Mouse (Mus musculus) layer of hippocampus, postnatal 10 days (tissue): ENCODE data around the gene Me3. TPM values are rescaled to one million over a fixed set of nuclear protein-coding genes. Genes with fewer than 3 reads are reported as not detected.
A peak's percentile ranks its signal among the peaks of the same experiment; 100 is the strongest.

Experiments used
- DNase-seq, 2 experiments: peaks; one replicate each; pipeline ENCODE4 v3.0.0; 2021; ENCODE audit warnings: low spot score in 2 of 2
- total RNA-seq, 2 experiments: library from RNA; stranded (reverse); gene quantifications; 2 replicates each; pipeline ENCODE4 v1.2.3; 2021

Gene Me3
- total RNA-seq, 2 experiments from 2014 or later = 66.2 to 66.8 TPM

GRCm38 (mm10) chr7:89809400-89809799 is 177.2 kb downstream of the Me3 start:
- DNase-seq = no peak

GRCm38 (mm10) chr7:89828436-89829065 is 196.4 kb downstream of the Me3 start:
- no peak for DNase-seq

GRCm38 (mm10) chr7:89829201-89829600 is 197.0 kb downstream of the Me3 start:
- DNase-seq = no peak

GRCm38 (mm10) chr7:89833521-89833920 is 201.3 kb downstream of the Me3 start:
- no peak for DNase-seq

GRCm38 (mm10) chr7:89835566-89835965 is 203.4 kb downstream of the Me3 start:
- DNase-seq = no peak

GRCm38 (mm10) chr7:89836676-89837075 is 204.5 kb downstream of the Me3 start:
- DNase-seq = no peak

GRCm38 (mm10) chr7:89837841-89838240 is 205.6 kb downstream of the Me3 start:
- DNase-seq = no peak

- DNase-seq = no peak
Measured at GRCm38 (mm10) chr7:89839721-89840120, 207.5 kb downstream of the Me3 start.

- DNase-seq = peak; percentile 92 to 93
Measured at GRCm38 (mm10) chr7:89841670-89842403, 209.6 kb downstream of the Me3 start.

GRCm38 (mm10) chr7:89842404-89842715 is 210.2 kb downstream of the Me3 start:
- DNase-seq = no peak

- no peak for DNase-seq
Measured at GRCm38 (mm10) chr7:89843121-89843520, 210.9 kb downstream of the Me3 start.

GRCm38 (mm10) chr7:89843533-89843932 is 211.3 kb downstream of the Me3 start:
- DNase-seq = peak; percentile 42 to 55

GRCm38 (mm10) chr7:89845669-89846068 is 213.5 kb downstream of the Me3 start:
- no peak for DNase-seq

GRCm38 (mm10) chr7:89850510-89850909 is 218.3 kb downstream of the Me3 start:
- DNase-seq = no peak

- DNase-seq = no peak
Measured at GRCm38 (mm10) chr7:89852158-89853095, 220.2 kb downstream of the Me3 start.

- DNase-seq = no peak
Measured at GRCm38 (mm10) chr7:89853131-89853530, 220.9 kb downstream of the Me3 start.

- no peak for DNase-seq
Measured at GRCm38 (mm10) chr7:89855196-89855595, 223.0 kb downstream of the Me3 start.

- peak in 1 of 2 experiments; percentile 28 for DNase-seq
Measured at GRCm38 (mm10) chr7:89856440-89857217, 224.4 kb downstream of the Me3 start.

- DNase-seq = no peak
Measured at GRCm38 (mm10) chr7:89864769-89865168, 232.6 kb downstream of the Me3 start.

- DNase-seq = no peak
Measured at GRCm38 (mm10) chr7:89867221-89867620, 235.0 kb downstream of the Me3 start.

GRCm38 (mm10) chr7:89879686-89880085 is 247.5 kb downstream of the Me3 start:
- no peak for DNase-seq
